Comparison of ENCODE assay signal across 9 mouse cellular contexts in genomic region chr2:65413746-65414145, GRCm38 (mm10). TPM values are rescaled to one million over a fixed set of nuclear protein-coding genes. Genes with fewer than 3 reads are reported as not detected.
DNase-seq lines count a peak whose midpoint lies in the region; ATAC-seq lines count a peak whose summit lies in the region.
"Had no signal": no experiment of that assay in that cellular context is flagged by ENCODE, and none has a peak within 500 bp of the region (broad histone marks: within the 10 kb centered on the region; RNA-seq: fewer than 3 reads in every experiment).

No protein-coding gene starts in this region.

- peaks cover 7% of the 10 kb centered on the region; the same call in 1 of the 2 replicates for H3K9me3 ChIP-seq in hindbrain, embryonic 10.5 days
- H3K9me3 ChIP-seq in limb, embryonic 12.5 days: no peaks in the 10 kb centered on the region
- no peaks in the 10 kb centered on the region for H3K9me3 ChIP-seq in midbrain, embryonic 16.5 days (replicated peaks; ENCODE audit: control insufficient read depth, low read length, poor library complexity, severe bottlenecking)

- peaks cover 17% of the 10 kb centered on the region for H3K4me1 ChIP-seq in hindbrain, embryonic 10.5 days (replicated peaks)
- peaks cover 10% of the 10 kb centered on the region for H3K4me1 ChIP-seq in limb, embryonic 12.5 days (replicated peaks)
- peaks cover 22% of the 10 kb centered on the region for H3K4me1 ChIP-seq in midbrain, embryonic 16.5 days (ENCODE audit: control insufficient read depth, insufficient read depth, low read length)

- DNase-seq in frontal cortex, adult 2 months (ENCODE audit: extremely low spot score in 1 of 2, low spot score in 1 of 2): peak; percentile 41 to 82
- no peak for DNase-seq in frontal cortex, postnatal 14 days (ENCODE audit: low spot score in 2 of 2)
- peak; percentile 72 for DNase-seq in ES-CJ7 (ENCODE audit: low read depth, low spot score)
- peak; percentile 71 for DNase-seq in embryo, embryonic 9.5 days (ENCODE audit: extremely low spot score)
- peak; percentile 24 for DNase-seq in hindbrain, embryonic 10.5 days (ENCODE audit: low spot score)
- DNase-seq in gastrocnemius, postnatal 10 days: no peak

- peak overlapping the region; percentile 63 for H3K4me2 ChIP-seq in limb, embryonic 12.5 days
- peak overlapping the region; percentile 53 for H3K4me2 ChIP-seq in midbrain, embryonic 16.5 days (ENCODE audit: low read length)

- no peaks in the 10 kb centered on the region for H3K27me3 ChIP-seq in hindbrain, embryonic 10.5 days (ENCODE audit: insufficient read depth, poor library complexity, severe bottlenecking)
- H3K27me3 ChIP-seq in limb, embryonic 12.5 days: no peaks in the 10 kb centered on the region
- no peaks in the 10 kb centered on the region for H3K27me3 ChIP-seq in midbrain, embryonic 16.5 days (ENCODE audit: control insufficient read depth, insufficient read depth, low read depth, low read length)

- H3K9ac ChIP-seq in limb, embryonic 12.5 days (replicated peaks): 0 out of 2 replicates have a peak overlapping the region, but pooled peaks have one; percentile 27
- H3K9ac ChIP-seq in midbrain, embryonic 16.5 days (ENCODE audit: low read depth, low read length): peak overlapping the region; percentile 58; the same call in 1 of the 2 replicates

- no peak for ATAC-seq in limb, embryonic 12.5 days (ENCODE audit: insufficient number of reproducible peaks, insufficient read depth, low FRiP score, low TSS enrichment, low read depth)
- ATAC-seq in midbrain, embryonic 16.5 days: peak; percentile 52

- peak overlapping the region; percentile 41 for H3K4me3 ChIP-seq in hindbrain, embryonic 10.5 days
- H3K4me3 ChIP-seq in limb, embryonic 12.5 days (replicated peaks): peak overlapping the region; percentile 29
- H3K4me3 ChIP-seq in midbrain, embryonic 16.5 days (ENCODE audit: low read depth, low read length): peak overlapping the region; percentile 20
- H3K4me3 ChIP-seq: megakaryocyte, embryonic 14.5 days had no signal

- 0% methylated on average over 3 of the region's 3 CpGs for WGBS in hindbrain, embryonic 10.5 days
- WGBS in limb, embryonic 12.5 days: 0% methylated on average over 3 of the region's 3 CpGs
- 0% methylated on average over 3 of the region's 3 CpGs for WGBS in midbrain, embryonic 16.5 days

- no peaks in the 10 kb centered on the region for H3K36me3 ChIP-seq in hindbrain, embryonic 10.5 days
- H3K36me3 ChIP-seq in limb, embryonic 12.5 days: no peaks in the 10 kb centered on the region
- H3K36me3 ChIP-seq in midbrain, embryonic 16.5 days (ENCODE audit: control insufficient read depth, insufficient read depth, low read length): no peaks in the 10 kb centered on the region

- H3K27ac ChIP-seq in hindbrain, embryonic 10.5 days: peak overlapping the region; percentile 88
- H3K27ac ChIP-seq in limb, embryonic 12.5 days: peak overlapping the region; percentile 53; the same call in 1 of the 2 replicates
- peak overlapping the region; percentile 94 for H3K27ac ChIP-seq in midbrain, embryonic 16.5 days (ENCODE audit: low read length)

RNA-seq across cellular contexts. Expression of gene Slc38a11, which starts 49.9 kb away (rescaled TPM):
- polyA plus RNA-seq in frontal cortex, adult 2 months (2012; rRNA removed): 2.8 and 3.6 TPM in 2 replicates
- 0.14 and 0.17 TPM in 2 replicates for polyA plus RNA-seq in hindbrain, embryonic 10.5 days (2016; fragmentation: Nextera tagmentation; extraction: Ambion mirVana)
- 0.52 and 0.53 TPM in 2 replicates for polyA plus RNA-seq in limb, embryonic 12.5 days (2016; fragmentation: Nextera tagmentation; extraction: Ambion mirVana)
- polyA plus RNA-seq in midbrain, embryonic 16.5 days (2015; fragmentation: Nextera tagmentation; extraction: Ambion mirVana): 1.3 and 1.6 TPM in 2 replicates
- total RNA-seq in gastrocnemius, postnatal 10 days (2021): 1 to 10 TPM; 1.4 to 1.5 TPM

Comparison
In these comparisons a context has a peak if more than half of its experiments do, and no peak if none do; other contexts are left out.
1. DNase-seq: peak in frontal cortex, adult 2 months (2 of 2), ES-CJ7 (single experiment), embryo, embryonic 9.5 days (single experiment) and hindbrain, embryonic 10.5 days (single experiment); none in frontal cortex, postnatal 14 days (0 of 2) and gastrocnemius, postnatal 10 days (single experiment).
2. Peak in every context shown above with its lines, with median percentiles within 50 percentile points of each other: H3K27ac ChIP-seq and H3K4me3 ChIP-seq.